Mouse (Mus musculus) neural tube, embryonic 11.5 days (tissue): ENCODE measurements at regions not wholly inside any gene's neighbourhood (a gene's known extent, or its start where the extent isn't known, plus 50 kb on each side); places are given as distances from the start of the nearest gene placed in this dataset.

Source experiments
- ATAC-seq: fragments of 200-750 bp; cut with Nextera tagmentation; 2 replicates; pipeline ENCODE4 v1.8.0; 2017; ENCODE audit warnings: moderate number of reproducible peaks, mild to moderate bottlenecking, moderate TSS enrichment, moderate library complexity; ENCODE audit not compliant: insufficient read depth, low FRiP score, low TSS enrichment
- DNase-seq: peaks from one replicate; pipeline ENCODE4 v3.0.0-alpha.2; 2015; ENCODE audit warnings: low spot score
- H3K27ac ChIP-seq: fragments of 300-500 bp; sonication (generic); 2 replicates; pipeline ENCODE4 v1.5.1; 2014; ENCODE audit warnings: low read depth, mild to moderate bottlenecking, low read length
- H3K27me3 ChIP-seq: fragments of 300-500 bp; sonication (generic); 2 replicates; pipeline ENCODE4 v1.6.1; 2014; ENCODE audit warnings: mild to moderate bottlenecking, low read length, mixed read lengths; ENCODE audit not compliant: control insufficient read depth, insufficient read depth
- H3K36me3 ChIP-seq: fragments of 300-500 bp; sonication (generic); 2 replicates; pipeline ENCODE4 v1.6.1; 2014; ENCODE audit warnings: mild to moderate bottlenecking, low read length, moderate library complexity, mixed read lengths; ENCODE audit not compliant: control insufficient read depth, insufficient read depth
- H3K4me1 ChIP-seq: fragments of 300-500 bp; sonication (generic); 2 replicates; pipeline ENCODE4 v1.6.1; 2014; ENCODE audit warnings: low read length, mixed read lengths; ENCODE audit not compliant: control insufficient read depth, insufficient read depth
- H3K4me2 ChIP-seq: fragments of 300-500 bp; sonication (generic); 2 replicates; pipeline ENCODE4 v1.6.1; 2014; ENCODE audit warnings: low read depth, mild to moderate bottlenecking, moderate library complexity
- H3K4me3 ChIP-seq: fragments of 300-500 bp; sonication (generic); 2 replicates; pipeline ENCODE4 v1.5.1; 2014; ENCODE audit warnings: low read depth, low read length
- H3K9ac ChIP-seq: fragments of 300-500 bp; sonication (generic); 2 replicates; pipeline ENCODE4 v1.6.1; 2014; ENCODE audit warnings: mild to moderate bottlenecking, low read length
- H3K9me3 ChIP-seq: fragments of 300-500 bp; sonication (generic); 2 replicates; pipeline ENCODE4 v1.6.1; 2016; ENCODE audit warnings: low read length; ENCODE audit not compliant: control insufficient read depth
- whole genome bisulfite sequencing: fragments of 180-500 bp; shearing (Covaris S2); extraction: QIAGEN DNeasy Blood & Tissue Kit; methylation state at CpG from one replicate; pipeline ENCODE4 v1.1.7; 2014; 5-methylcytosine and 5-hydroxymethylcytosine counted together

DNA sequence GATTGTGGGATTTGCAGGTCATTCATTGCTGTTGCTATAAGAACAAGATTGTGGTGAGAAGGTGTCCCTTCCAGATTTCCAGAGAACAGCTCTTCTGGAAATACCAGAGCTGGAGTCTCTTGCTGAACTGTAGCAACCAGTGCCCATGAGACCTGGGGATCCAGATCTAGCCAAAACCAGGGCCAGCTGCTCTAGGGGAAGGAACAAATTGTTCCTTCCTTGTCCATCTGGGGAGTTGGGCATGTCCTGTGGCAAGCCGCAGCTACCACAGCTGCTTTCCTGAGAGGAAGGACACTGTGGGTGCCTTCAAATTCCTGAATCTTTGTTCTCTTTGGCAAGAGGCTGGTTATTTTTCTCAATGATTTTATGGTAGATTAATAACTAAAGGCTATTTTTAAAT lies 839.0 kb upstream of the 2610301B20Rik start:
- no peak for DNase-seq
- no peaks in the 10 kb centered on the region for H3K9me3 ChIP-seq

DNA sequence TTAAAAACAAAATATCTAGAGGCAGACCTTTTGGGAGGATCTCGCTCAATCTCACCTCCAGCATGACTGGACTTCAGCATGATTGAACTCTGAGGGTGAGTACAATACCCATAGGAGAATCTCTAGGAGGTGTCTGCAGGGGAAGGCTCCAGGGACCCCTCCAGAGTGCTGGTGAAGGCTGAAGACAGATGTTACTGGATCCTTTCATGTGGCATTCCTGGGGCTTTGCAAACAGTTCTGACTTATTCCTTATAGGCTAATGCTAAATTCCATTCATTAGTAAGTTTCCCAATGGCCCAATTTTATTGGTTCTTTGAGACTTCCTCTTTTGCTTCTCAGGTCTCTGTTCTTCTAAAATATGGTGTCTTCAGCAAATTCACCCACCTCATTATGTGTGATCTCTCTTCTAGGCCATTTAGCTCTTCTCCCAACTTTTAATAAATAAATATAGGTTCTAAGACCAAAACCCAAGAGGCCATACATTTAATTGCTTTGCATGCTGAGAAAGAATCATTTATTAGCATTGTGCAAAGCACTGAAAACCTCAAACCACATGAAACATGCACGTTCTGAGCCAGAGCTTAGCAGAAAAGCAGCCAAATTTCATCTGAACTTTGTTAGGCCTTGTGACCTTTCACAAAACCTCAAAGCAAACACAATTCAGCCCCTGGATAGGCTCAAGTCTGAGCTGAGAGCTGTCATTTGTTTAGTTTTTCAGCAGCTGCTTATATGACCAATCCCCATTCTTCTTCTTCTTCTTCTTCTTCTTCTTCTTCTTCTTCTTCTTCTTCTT lies 832.8 kb upstream of the 2610301B20Rik start:
- Histone ChIP-seq H3K27me3 (no peaks in the 10 kb centered on the region), H3K4me2 (no peak overlapping the region), H3K4me1 (no peaks in the 10 kb centered on the region), H3K36me3 (no peaks in the 10 kb centered on the region), H3K9ac (no peak overlapping the region), H3K27ac (no peak overlapping the region), H3K9me3 (no peaks in the 10 kb centered on the region), H3K4me3 (no peak overlapping the region)
- DNase-seq = no peak
- WGBS = 75% methylated on average over 2 of the region's 2 CpGs
- ATAC-seq = no peak

More for the DNA sequence above, 839.0 kb upstream of the 2610301B20Rik start:
- Histone ChIP-seq H3K36me3 (no peaks in the 10 kb centered on the region), H3K9ac (no peak overlapping the region), H3K4me1 (no peaks in the 10 kb centered on the region), H3K4me2 (no peak overlapping the region), H3K27ac (no peak overlapping the region), H3K27me3 (no peaks in the 10 kb centered on the region), H3K4me3 (no peak overlapping the region)
- no peak for ATAC-seq
- WGBS = 100% methylated on average over 1 of the region's 1 CpGs

DNA sequence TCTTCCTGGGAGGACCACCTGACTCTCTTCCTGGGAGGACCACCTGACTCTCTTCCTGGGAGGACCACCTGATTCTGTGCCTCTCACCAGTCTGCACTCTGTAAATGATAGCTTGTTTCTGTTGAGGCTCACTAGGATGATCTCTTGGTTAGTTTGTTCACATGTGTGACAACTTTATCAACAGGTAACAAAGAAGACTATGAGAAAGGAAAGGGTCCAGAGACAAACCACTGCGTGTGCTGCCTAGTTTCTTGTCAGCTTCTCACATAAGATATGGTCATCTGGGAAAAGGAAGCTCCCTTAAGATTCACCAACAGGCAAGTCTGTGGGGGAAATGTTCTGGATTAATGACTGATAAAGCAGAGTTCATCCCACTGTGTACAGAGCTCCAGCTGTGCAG lies 825.5 kb upstream of the 2610301B20Rik start:
- no peak for ATAC-seq
- WGBS = 73% methylated on average over 1 of the region's 1 CpGs
- Histone ChIP-seq H3K4me2 (no peak overlapping the region), H3K27ac (no peak overlapping the region), H3K36me3 (no peaks in the 10 kb centered on the region), H3K4me1 (no peaks in the 10 kb centered on the region), H3K9ac (no peak overlapping the region), H3K9me3 (no peaks in the 10 kb centered on the region), H3K27me3 (no peaks in the 10 kb centered on the region), H3K4me3 (no peak overlapping the region)
- no peak for DNase-seq

DNA sequence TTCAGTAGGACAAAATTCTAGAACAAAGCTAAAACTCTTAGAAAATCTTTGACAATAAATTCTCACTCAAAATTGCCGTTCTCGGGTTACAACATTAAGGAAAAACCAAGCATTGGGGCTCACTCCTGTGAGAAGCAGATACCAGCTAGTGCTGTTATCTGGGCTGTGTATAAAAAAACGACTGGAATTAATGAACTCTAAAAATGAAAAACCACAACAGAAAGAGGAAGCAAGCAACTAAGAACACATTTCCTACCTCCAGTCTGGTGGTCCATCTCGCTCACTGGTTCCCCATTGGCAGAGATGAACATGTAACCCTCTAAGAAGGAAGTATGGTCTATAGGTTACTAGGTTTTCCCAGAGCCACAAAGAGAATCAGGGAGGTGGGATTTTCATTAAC lies 824.9 kb upstream of the 2610301B20Rik start:
- 71% methylated on average over 4 of the region's 4 CpGs for WGBS
- Histone ChIP-seq H3K27me3 (no peaks in the 10 kb centered on the region), H3K9me3 (no peaks in the 10 kb centered on the region), H3K36me3 (no peaks in the 10 kb centered on the region), H3K4me1 (no peaks in the 10 kb centered on the region), H3K4me2 (no peak overlapping the region), H3K4me3 (no peak overlapping the region), H3K27ac (no peak overlapping the region), H3K9ac (no peak overlapping the region)
- ATAC-seq (no peak), DNase-seq (no peak)

DNA sequence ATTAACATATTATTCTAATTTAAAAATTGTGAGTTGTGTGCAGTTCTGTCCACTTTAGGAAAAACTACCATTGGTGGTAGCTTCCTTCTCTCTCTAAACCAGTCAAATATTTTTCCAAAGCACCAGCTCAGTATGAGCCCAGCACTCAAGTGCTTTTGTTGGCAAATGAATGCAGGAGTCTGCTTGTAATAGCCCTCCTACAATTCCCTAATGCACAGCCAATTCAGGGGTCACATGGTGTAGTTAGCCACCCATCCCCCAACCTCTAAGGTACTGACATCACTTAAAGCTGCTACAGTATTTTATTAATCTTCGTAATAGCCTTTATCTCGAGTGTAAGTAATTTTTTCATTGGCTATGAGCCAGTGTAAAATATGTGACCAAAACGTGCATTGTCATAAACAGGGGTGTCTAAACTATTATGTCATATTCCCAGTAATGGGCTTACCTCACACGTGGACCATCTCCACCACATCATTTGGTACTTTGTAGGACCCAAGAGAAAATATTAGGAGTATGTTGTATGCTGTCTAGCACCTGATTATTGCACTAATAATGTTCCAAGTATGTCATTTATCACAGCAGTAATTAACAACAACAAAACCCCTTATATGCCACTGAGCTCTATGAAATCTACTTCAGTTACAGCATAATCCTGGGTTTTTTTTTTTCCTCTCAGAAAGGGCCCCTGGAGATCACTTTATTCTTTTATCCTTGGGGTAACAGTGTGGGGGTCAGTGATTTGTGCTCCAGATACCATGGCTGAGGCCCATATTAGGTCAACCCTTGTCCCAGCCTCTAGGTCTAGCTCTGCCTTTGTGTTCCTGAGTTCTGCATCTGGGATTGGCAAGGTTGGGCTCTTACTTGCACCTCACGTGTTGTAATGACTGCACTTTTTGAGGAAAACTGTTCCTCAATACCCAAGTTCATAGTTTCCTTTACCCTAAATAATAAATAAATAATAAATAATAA lies 822.7 kb upstream of the 2610301B20Rik start:
- DNase-seq (no peak), ATAC-seq (peak; percentile 77)
- H3K27ac ChIP-seq = no peak overlapping the region

DNA sequence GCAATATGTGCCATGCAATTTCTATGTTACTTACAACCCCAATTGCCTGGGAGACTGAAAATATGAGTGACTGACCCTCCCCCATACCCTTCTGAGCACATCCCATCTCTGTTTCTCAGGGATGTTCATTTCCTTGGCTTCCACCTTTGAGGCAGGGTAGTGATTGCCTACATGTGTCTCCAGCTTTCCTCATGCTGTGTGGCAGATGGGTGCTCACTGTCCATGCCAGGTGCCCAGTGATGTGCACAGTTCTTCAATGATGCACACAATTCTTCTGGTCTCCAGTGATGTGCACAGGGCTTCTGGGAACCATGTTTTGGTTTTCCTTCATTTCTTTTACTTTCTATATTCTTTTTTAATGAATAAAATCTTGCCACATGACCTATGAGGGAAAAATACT lies 821.4 kb upstream of the 2610301B20Rik start:
- Histone ChIP-seq H3K27ac (no peak overlapping the region), H3K27me3 (no peaks in the 10 kb centered on the region), H3K4me1 (no peaks in the 10 kb centered on the region), H3K9me3 (no peaks in the 10 kb centered on the region), H3K36me3 (no peaks in the 10 kb centered on the region), H3K4me2 (no peak overlapping the region), H3K4me3 (no peak overlapping the region), H3K9ac (no peak overlapping the region)
- no peak for DNase-seq
- ATAC-seq = no peak

More for the DNA sequence above, 822.7 kb upstream of the 2610301B20Rik start:
- 71% methylated on average over 5 of the region's 5 CpGs for WGBS
- Histone ChIP-seq H3K4me2 (no peak overlapping the region), H3K27me3 (no peaks in the 10 kb centered on the region), H3K9me3 (no peaks in the 10 kb centered on the region), H3K4me1 (no peaks in the 10 kb centered on the region), H3K36me3 (no peaks in the 10 kb centered on the region), H3K9ac (no peak overlapping the region), H3K4me3 (no peak overlapping the region)

DNA sequence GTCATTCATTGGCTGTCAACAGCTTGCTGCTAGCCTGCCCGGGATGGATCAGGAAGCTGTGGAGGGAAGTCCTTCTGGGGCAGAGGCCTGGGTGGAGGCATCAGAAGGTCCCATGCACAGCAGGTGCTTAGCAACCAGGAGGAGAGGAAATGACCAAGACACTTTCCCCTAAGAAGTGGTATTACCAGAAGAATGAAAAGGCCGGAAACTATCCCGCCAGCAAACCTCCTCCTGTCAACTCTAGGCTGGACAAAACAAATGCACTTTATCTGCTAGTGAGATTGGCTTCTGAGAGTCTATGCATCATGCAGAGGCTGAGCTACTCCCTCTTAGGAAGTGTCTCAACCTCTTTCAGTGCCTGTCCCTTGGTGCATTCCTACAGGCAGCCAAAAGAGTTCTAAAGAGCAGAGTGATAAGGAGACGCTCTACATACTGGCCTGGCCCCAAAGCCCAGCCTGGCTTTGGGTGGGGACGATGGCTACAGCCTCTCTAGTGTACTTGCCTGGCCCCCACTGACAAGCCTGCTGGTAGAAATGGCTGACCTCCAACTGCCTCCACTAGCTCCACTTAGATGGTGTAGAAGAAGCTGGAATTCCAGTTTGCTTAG lies 801.7 kb upstream of the 2610301B20Rik start:
- no peak for ATAC-seq
- Histone ChIP-seq H3K9me3 (no peaks in the 10 kb centered on the region), H3K27ac (no peak overlapping the region), H3K4me1 (no peaks in the 10 kb centered on the region), H3K36me3 (no peaks in the 10 kb centered on the region), H3K27me3 (no peaks in the 10 kb centered on the region), H3K9ac (no peak overlapping the region), H3K4me3 (no peak overlapping the region), H3K4me2 (no peak overlapping the region)
- 91% methylated on average over 5 of the region's 5 CpGs for WGBS
- DNase-seq = no peak

DNA sequence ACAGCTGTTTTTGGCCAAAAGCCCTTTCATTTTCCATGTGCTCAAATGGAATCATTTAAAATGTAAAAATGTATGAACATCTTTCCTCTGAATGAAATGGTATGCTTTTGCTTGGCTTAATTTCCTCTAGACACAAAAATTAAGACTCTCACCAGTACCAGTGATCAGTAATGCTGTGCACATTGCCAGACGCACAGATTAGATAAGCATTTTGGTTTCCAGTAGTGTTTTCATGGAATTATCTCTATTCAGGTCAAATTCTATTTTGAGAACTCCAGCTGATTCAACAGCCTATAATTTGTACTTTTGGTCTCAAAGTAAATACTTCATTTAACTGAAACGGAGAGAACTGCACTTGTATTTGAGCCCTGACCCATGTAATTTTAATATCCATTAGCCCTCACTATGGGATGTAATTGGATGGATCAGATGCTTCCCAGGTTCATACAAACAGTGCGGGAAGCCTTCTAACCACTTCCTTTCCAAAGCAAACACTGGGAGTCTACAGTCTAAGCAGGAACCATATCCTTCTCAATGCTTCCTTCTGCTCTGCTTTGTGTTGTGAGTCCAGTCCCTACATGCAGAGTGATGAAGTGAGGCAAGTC lies 794.6 kb upstream of the 2610301B20Rik start:
- Histone ChIP-seq H3K27ac (no peak overlapping the region), H3K36me3 (no peaks in the 10 kb centered on the region), H3K9me3 (no peaks in the 10 kb centered on the region), H3K4me3 (no peak overlapping the region), H3K4me2 (no peak overlapping the region), H3K4me1 (no peaks in the 10 kb centered on the region), H3K27me3 (no peaks in the 10 kb centered on the region), H3K9ac (no peak overlapping the region)
- ATAC-seq = no peak
- no peak for DNase-seq
- 75% methylated on average over 3 of the region's 3 CpGs for WGBS
